7 mouse cellular contexts compared by ENCODE assay signal in genomic region chr7:144553237-144554122, GRCm38 (mm10). TPM values are rescaled to one million over a fixed set of nuclear protein-coding genes. Genes with fewer than 3 reads are reported as not detected.
A peak's percentile ranks its signal among the peaks of the same experiment; 100 is the strongest.
DNase-seq lines count a peak whose midpoint lies in the region; ATAC-seq lines count a peak whose summit lies in the region.

TSS of gene Ppfia1 (minus strand) at chr7:144553729.

- peaks cover 21% of the 10 kb centered on the region for H3K4me1 ChIP-seq in intestine, embryonic 15.5 days (replicated peaks)
- peaks cover 38% of the 10 kb centered on the region for H3K4me1 ChIP-seq in midbrain, embryonic 10.5 days

- H3K27me3 ChIP-seq in intestine, embryonic 15.5 days (replicated peaks) = no peaks in the 10 kb centered on the region
- peaks cover 24% of the 10 kb centered on the region for H3K27me3 ChIP-seq in midbrain, embryonic 10.5 days (ENCODE audit: low read depth, poor library complexity, severe bottlenecking)

- peak; percentile 99 for ATAC-seq in intestine, embryonic 15.5 days

- H3K4me3 ChIP-seq in intestine, embryonic 15.5 days (replicated peaks) = peak within 1 kb of the TSS; percentile 94
- H3K4me3 ChIP-seq in midbrain, embryonic 10.5 days = peak within 1 kb of the TSS; percentile 98

- H3K36me3 ChIP-seq in intestine, embryonic 15.5 days = peaks cover 10% of the 10 kb centered on the region; the same call in 1 of the 2 replicates
- H3K36me3 ChIP-seq in midbrain, embryonic 10.5 days = peaks cover 38% of the 10 kb centered on the region

- intact Hi-C loops in gastrocnemius, postnatal 36 days (cut with DNase I) = loop anchor here (5.0 kb wide), 1 partner anchor 36 kb away; no protein-coding TSS in a partner anchor
- intact Hi-C loops in left cerebral cortex, postnatal 25 days (cut with DNase I) = no loop called here

- peak; percentile 99 for DNase-seq in adrenal gland, adult 2 months
- DNase-seq in embryo, embryonic 11.5 days (ENCODE audit: low read depth, low spot score) = peak; percentile 95
- DNase-seq in gastrocnemius, postnatal 36 days = peak; percentile 95 to 99
- peak; percentile 96 to 98 for DNase-seq in left cerebral cortex, postnatal 25 days (ENCODE audit: low spot score in 2 of 2)
- peak; percentile 96 for DNase-seq in midbrain, embryonic 10.5 days (ENCODE audit: low spot score)
- DNase-seq in right cerebral cortex, postnatal 4 days = peak; percentile 99

- H3K9ac ChIP-seq in intestine, embryonic 15.5 days = peak within 1 kb of the TSS; percentile 93

- no peaks in the 10 kb centered on the region for H3K9me3 ChIP-seq in intestine, embryonic 15.5 days
- H3K9me3 ChIP-seq in midbrain, embryonic 10.5 days (replicated peaks) = no peaks in the 10 kb centered on the region

- WGBS in intestine, embryonic 15.5 days = under 1% methylated on average over 96 of the region's 97 CpGs
- under 1% methylated on average over 97 of the region's 97 CpGs for WGBS in midbrain, embryonic 10.5 days

- H3K27ac ChIP-seq in intestine, embryonic 15.5 days = peak within 1 kb of the TSS; percentile 44; the same call in 1 of the 2 replicates
- peak within 1 kb of the TSS; percentile 94 for H3K27ac ChIP-seq in midbrain, embryonic 10.5 days (replicated peaks)

- H3K4me2 ChIP-seq in intestine, embryonic 15.5 days (replicated peaks) = peak within 1 kb of the TSS; percentile 84

RNA-seq across cellular contexts. Expression of gene Ppfia1, which starts in this region (rescaled TPM):
- 10 to 100 TPM; 39.1 to 59.2 TPM for total RNA-seq in adrenal gland, adult 2 months (2021)
- 29.1 and 37.1 TPM in 2 replicates for polyA plus RNA-seq in adrenal gland, adult 2 months (2012; rRNA removed)
- 10 to 100 TPM; 23.0 to 27.5 TPM for total RNA-seq in gastrocnemius, postnatal 36 days (2021)
- 25.5 and 28.9 TPM in 2 replicates for polyA plus RNA-seq in intestine, embryonic 15.5 days (2015; fragmentation: Nextera tagmentation; extraction: Ambion mirVana)
- 10 to 100 TPM; 29.5 to 32.9 TPM for total RNA-seq in left cerebral cortex, postnatal 25 days (2021)
- 39.6 and 44.0 TPM in 2 replicates for polyA plus RNA-seq in midbrain, embryonic 10.5 days (2016; fragmentation: Nextera tagmentation; extraction: Ambion mirVana)

Comparison
In these comparisons a context has a peak if more than half of its experiments do, and no peak if none do; other contexts are left out.
1. Peak in every context shown above with its lines: DNase-seq, ATAC-seq, H3K4me3 ChIP-seq and H3K27ac ChIP-seq.